Mouse (Mus musculus) left cerebral cortex, adult 2 months (tissue): ENCODE data around the gene Zfp648. TPM values are rescaled to one million over a fixed set of nuclear protein-coding genes. Genes with fewer than 3 reads are reported as not detected.

Source experiments
- DNase-seq, 2 experiments: peaks; one replicate each; pipeline ENCODE4 v3.0.0; 2021 to 2022; ENCODE audit warnings: low spot score in 2 of 2, mixed read lengths in 1 of 2; ENCODE audit errors: extremely low spot score in 1 of 2
- H3K27ac ChIP-seq: fragments of 200-600 bp; 2 replicates; pipeline ENCODE4 v1.8.1; 2022
- H3K4me3 ChIP-seq: fragments of 200-600 bp; 2 replicates; pipeline ENCODE4 v1.8.1; 2022
- CTCF ChIP-seq: fragments of 200-600 bp; IDR thresholded peaks from 2 replicates; pipeline ENCODE4 v1.8.1; 2022; ENCODE audit warnings: antibody characterized with exemption, mild to moderate bottlenecking, moderate library complexity
- intact Hi-C: fragments of 180-260 bp; cut with DNase I; formaldehyde crosslinking; loops from one replicate; pipeline ENCODE4 v1.15.1; 2025
- long read RNA-seq, 2 experiments: library from polyadenylated mRNA; stranded (forward); transcript quantifications; one replicate each; pipeline ENCODE4 v2.0.0; 2021; ENCODE audit warnings: borderline mapping rate in 2 of 2
- total RNA-seq, 2 experiments: library from RNA; stranded (reverse); gene quantifications; 2 replicates each; pipeline ENCODE4 v1.2.3; 2021

Zfp648 gene
- under 1 TPM; 0.95 to 0.96 TPM for total RNA-seq
- long read RNA-seq, experiment 1, partial matches to known transcripts: 0 of 2 reads
- long read RNA-seq, experiment 1, other reads (novel, unspliced or antisense): 2 of 2 reads
- long read RNA-seq, experiment 2: 0 reads

- intact Hi-C loops: no loop called here
- Histone ChIP-seq H3K4me3 (no peak within 1 kb of the TSS), H3K27ac (no peak within 1 kb of the TSS)
- no peak for DNase-seq
- no peak for TF ChIP-seq CTCF
Observed at GRCm38 (mm10) chr1:154200955-154201722, at the start of gene Zfp648. TSS of gene Zfp648 (plus strand) at chr1:154201187.

GRCm38 (mm10) chr1:154152539-154152938 is 48.4 kb upstream of the Zfp648 start:
- no peak overlapping the region for H3K27ac ChIP-seq
- peak; percentile 50 for TF ChIP-seq CTCF
- intact Hi-C loops: no loop called here
- no peak overlapping the region for H3K4me3 ChIP-seq
- DNase-seq: no peak

DNA sequence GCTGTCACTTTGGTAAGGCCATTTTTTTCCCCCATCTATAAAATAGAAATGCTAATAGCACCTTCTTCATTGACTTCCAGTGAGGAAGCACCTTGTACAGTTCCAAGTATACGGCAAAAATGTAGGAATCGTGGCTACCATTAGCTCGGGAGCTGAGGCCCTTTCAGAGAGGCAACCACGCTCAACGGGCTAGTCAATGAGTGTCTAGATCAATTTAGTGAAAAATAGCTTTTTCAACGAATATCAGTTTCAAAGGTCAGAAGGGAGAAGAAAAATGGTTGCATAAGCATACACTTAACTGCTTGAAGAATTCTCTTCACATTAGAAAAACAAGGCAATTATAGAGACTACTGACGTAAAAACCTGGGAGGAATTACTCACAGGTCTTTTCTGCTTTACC is 47.2 kb upstream of the Zfp648 start:
- Histone ChIP-seq H3K27ac (no peak overlapping the region), H3K4me3 (no peak overlapping the region)
- TF ChIP-seq CTCF: no peak
- DNase-seq: no peak
- intact Hi-C loops: no loop called here

GRCm38 (mm10) chr1:154156177-154157062 is 44.6 kb upstream of the Zfp648 start:
- Histone ChIP-seq H3K27ac (peak overlapping the region; percentile 65), H3K4me3 (no peak overlapping the region)
- TF ChIP-seq CTCF: no peak
- peak in 1 of 2 experiments; percentile 64 for DNase-seq
- intact Hi-C loops: loop anchor here (1.0 kb wide), 1 partner anchor 53 kb away; no protein-coding TSS in a partner anchor

DNA sequence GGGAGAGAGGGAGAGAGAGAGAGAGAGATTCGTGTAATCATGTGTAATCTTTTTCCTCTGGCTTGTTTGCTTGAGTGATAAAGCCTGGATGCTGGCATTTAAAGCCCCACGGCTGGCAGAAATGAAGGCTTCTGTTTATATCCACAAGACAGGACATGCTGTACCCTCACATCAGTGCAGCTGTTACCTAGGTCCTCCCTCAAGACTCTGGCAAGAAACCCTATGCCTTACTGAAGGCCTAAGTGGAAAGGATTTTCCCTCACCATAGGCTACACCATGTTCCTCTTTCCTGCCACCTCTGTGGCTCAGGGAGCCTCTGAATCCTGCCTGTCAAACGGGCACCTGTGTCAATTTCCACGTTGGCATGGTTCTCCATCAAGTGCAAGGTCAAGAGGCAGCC is 43.9 kb upstream of the Zfp648 start:
- TF ChIP-seq CTCF: no peak
- no peak for DNase-seq
- Histone ChIP-seq H3K27ac (peak overlapping the region; percentile 65), H3K4me3 (no peak overlapping the region)
- intact Hi-C loops: loop anchor here (1.0 kb wide), 1 partner anchor 54 kb away; no protein-coding TSS in a partner anchor

DNA sequence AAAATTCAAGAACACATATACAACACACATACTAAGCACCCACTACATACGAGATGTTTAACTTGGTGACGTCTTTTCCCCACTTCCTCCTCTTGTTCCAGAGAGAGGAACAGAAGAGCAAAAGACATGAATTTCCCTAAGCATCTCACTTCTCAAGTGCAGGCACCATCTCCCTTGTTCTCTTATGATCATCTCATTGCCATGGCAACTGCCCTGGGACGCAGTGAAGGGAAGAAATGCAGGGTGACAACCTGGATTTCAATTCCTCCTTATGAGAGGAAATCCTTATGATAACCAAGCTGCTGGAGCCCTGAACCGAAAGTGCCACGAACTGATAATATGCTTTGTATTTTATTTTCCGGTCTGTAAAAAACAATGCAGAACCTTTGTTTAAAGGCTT is 33.3 kb upstream of the Zfp648 start:
- no peak overlapping the region for H3K4me3 ChIP-seq
- intact Hi-C loops: no loop called here
- no peak for TF ChIP-seq CTCF
- H3K27ac ChIP-seq: no peak overlapping the region
- DNase-seq: no peak

- Histone ChIP-seq H3K27ac (peak overlapping the region; percentile 17; the same call in 1 of the 2 replicates), H3K4me3 (no peak overlapping the region)
- DNase-seq: no peak
- TF ChIP-seq CTCF: no peak
- intact Hi-C loops: no loop called here
Observed at GRCm38 (mm10) chr1:154175334-154175733, 25.7 kb upstream of the Zfp648 start.

DNA sequence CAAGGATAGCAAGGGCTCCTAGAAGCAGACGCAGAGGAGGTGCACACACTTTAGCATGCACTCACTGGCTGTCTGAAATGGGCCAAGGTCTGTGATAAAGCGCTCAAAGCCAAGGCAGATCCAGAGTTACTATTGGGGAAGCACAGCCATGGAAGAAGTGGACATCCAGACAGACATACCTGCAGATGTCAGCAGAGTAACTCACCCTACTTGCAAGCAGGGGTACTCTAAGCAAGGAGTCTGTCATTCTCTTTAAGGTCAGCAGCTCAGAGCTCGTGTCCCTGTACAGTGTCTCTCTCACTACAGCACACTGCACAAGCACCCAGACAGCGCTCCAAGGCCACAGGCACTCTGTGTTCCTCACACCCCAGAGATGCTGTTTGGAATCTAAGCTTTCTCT is 23.2 kb upstream of the Zfp648 start:
- TF ChIP-seq CTCF: no peak
- Histone ChIP-seq H3K27ac (peak overlapping the region; percentile 47; the same call in 1 of the 2 replicates), H3K4me3 (no peak overlapping the region)
- intact Hi-C loops: no loop called here
- no peak for DNase-seq

DNA sequence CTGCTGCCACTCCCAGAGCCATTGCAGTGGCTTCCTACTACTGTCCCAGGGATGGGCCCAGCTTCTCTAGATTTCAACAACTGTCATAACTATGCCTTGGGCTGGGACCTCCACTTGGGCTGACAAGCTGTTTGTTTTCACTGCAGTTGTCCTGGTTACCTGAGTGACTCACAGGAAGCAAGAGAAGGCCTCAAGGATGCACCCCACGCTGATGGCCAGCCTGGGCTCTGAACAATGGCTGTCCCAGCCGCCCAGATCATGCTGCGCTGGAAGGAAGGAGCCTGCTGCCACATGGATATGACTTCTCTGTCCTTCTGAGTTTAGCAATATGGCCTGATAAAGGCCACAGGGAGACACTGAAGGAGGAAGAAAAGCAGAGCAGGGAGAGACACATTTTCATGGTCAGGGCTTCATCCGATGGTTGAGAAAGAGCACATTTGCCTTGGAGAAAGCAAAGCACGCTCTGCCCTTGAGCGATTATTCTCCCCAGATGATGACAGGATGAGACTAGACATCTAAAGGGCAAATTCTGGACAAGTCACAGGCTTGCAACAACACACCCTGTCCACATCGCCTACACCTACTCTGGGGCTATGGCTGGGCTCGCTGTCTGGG is 22.3 kb upstream of the Zfp648 start:
- H3K27ac ChIP-seq: peak overlapping the region; percentile 47; the same call in 1 of the 2 replicates
- intact Hi-C loops: no loop called here
- DNase-seq: no peak
- H3K4me3 ChIP-seq: no peak overlapping the region
- no peak for TF ChIP-seq CTCF

DNA sequence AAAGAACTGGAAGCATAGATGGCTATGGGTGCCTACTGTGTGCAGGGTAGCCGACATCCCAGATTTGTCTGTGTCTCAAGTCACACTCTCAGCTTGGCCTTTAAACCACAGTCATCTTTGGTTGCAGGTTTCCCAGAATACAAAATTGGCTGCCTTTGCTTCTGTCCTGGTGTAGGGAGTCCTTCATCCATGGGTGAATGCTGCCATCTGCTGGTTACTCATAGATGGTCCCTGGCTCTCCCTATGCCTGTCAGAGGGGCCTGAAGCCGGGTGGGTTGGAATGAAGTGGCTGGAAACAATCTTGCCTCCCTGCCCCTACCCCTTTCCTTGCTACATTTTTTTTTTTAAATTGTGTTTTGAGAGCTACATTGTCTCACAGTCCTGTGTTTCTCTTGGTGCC is 20.0 kb upstream of the Zfp648 start:
- peak; percentile 80 to 83 for DNase-seq
- H3K4me3 ChIP-seq: no peak overlapping the region
- TF ChIP-seq CTCF: peak; percentile 94
- intact Hi-C loops: loop anchor here (1.0 to 5.0 kb wide), 7 partner anchors 62 to 624 kb away; no protein-coding TSS in a partner anchor
- peak overlapping the region; percentile 57 for H3K27ac ChIP-seq

DNA sequence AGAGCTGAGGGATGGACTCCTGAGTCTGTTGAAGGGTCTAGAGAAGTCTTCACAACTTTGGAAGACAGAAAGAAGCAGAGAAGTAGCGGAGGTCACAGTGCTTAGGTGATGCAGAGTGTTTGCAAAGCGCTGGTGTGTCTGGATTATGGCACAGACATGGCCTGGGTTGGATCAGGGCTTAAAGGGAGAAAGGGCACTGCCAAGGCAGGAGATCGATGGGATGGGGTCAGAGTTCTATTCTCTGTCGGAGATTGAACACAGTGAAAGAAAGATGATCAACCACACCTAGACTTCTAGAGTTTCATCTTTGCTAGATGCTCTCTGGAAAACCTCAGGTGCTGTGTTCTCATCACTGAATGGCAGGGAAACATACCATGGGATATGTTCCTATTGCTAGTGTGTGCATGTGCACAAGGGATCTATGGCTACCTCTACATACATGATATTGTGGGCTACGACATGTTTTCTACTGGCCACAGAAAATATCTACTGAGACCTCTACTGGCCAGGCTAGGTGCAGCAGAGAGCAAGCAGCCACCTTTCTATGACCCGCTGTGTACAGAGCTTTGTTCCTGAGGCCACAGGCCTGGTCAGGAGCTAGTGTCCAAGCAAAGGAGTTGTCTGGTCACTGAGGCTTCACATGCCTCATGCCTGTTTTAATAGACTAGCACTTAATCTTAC is 18.5 kb upstream of the Zfp648 start:
- DNase-seq: no peak
- peak; percentile 36 for TF ChIP-seq CTCF
- intact Hi-C loops: loop anchor here (5.0 kb wide), 2 partner anchors 105 to 625 kb away; no protein-coding TSS in a partner anchor
- no peak overlapping the region for H3K27ac ChIP-seq
- H3K4me3 ChIP-seq: no peak overlapping the region
